Mouse (Mus musculus) myocyte (in vitro differentiated cells): ENCODE data around the gene Arntl. TPM values are rescaled to one million over a fixed set of nuclear protein-coding genes. Genes with fewer than 3 reads are reported as not detected.

Experiments used
- H3K27me3 ChIP-seq: one replicate; pipeline ENCODE4 v1.6.1; 2011; ENCODE audit not compliant: control insufficient read depth, insufficient read depth, insufficient read length
- H3K36me3 ChIP-seq: one replicate; pipeline ENCODE4 v1.6.1; 2011; ENCODE audit not compliant: control insufficient read depth, insufficient read depth
- H3K4me2 ChIP-seq: one replicate; pipeline ENCODE4 v1.6.1; 2011; ENCODE audit warnings: low read depth, control low read depth
- H3K4me3 ChIP-seq: one replicate; pipeline ENCODE4 v1.5.1; 2011; ENCODE audit warnings: mild to moderate bottlenecking, control low read depth, moderate library complexity
- H3K79me2 ChIP-seq: one replicate; pipeline ENCODE4 v1.6.1; 2011; ENCODE audit not compliant: control insufficient read depth, insufficient read depth
- H3ac ChIP-seq: one replicate; pipeline ENCODE4 v1.6.1; 2011; ENCODE audit not compliant: control insufficient read depth, insufficient read length
- CEBPB ChIP-seq: IDR thresholded peaks from 2 replicates; pipeline ENCODE4 v1.6.1; 2011; ENCODE audit warnings: mild to moderate bottlenecking, moderate library complexity; ENCODE audit not compliant: poor library complexity, insufficient read depth, severe bottlenecking
- E2F4 ChIP-seq: IDR thresholded peaks from one replicate; pipeline ENCODE4 v1.6.1; 2011; ENCODE audit warnings: mild to moderate bottlenecking, control low read depth, moderate library complexity; ENCODE audit not compliant: insufficient read depth
- MAX ChIP-seq: IDR thresholded peaks from one replicate; pipeline ENCODE4 v1.6.1; 2011; ENCODE audit warnings: low read depth, mild to moderate bottlenecking, control low read depth
- MYOD1 ChIP-seq, 3 experiments: IDR thresholded peaks; one replicate each; pipeline ENCODE4 v1.6.1; 2011; ENCODE audit warnings: control low read depth in 2 of 3, low read depth in 2 of 3, mild to moderate bottlenecking in 2 of 3, moderate library complexity in 1 of 3; ENCODE audit not compliant: insufficient read length in 2 of 3, control insufficient read depth in 1 of 3
- MYOG ChIP-seq, 3 experiments: IDR thresholded peaks; one replicate each; pipeline ENCODE4 v1.6.1; 2011; ENCODE audit warnings: control low read depth in 2 of 3, low read depth in 2 of 3, mild to moderate bottlenecking in 2 of 3; ENCODE audit not compliant: insufficient read length in 2 of 3, control insufficient read depth in 1 of 3, insufficient read depth in 1 of 3
- POLR2A ChIP-seq: IDR thresholded peaks from one replicate; pipeline ENCODE4 v1.6.1; 2011; ENCODE audit warnings: low read depth, mild to moderate bottlenecking, control low read depth, moderate library complexity; ENCODE audit not compliant: insufficient read length
- POLR2AphosphoS2 ChIP-seq: IDR thresholded peaks from one replicate; pipeline ENCODE4 v1.6.1; 2011; ENCODE audit warnings: low read depth, control low read depth; ENCODE audit not compliant: insufficient read length
- REST ChIP-seq: IDR thresholded peaks from one replicate; pipeline ENCODE4 v1.6.1; 2011; ENCODE audit warnings: mild to moderate bottlenecking, control low read depth, moderate library complexity; ENCODE audit not compliant: insufficient read depth, insufficient read length
- SRF ChIP-seq: IDR thresholded peaks from one replicate; pipeline ENCODE4 v1.6.1; 2011; ENCODE audit warnings: low read depth; ENCODE audit not compliant: control insufficient read depth, insufficient read length
- TCF12 ChIP-seq: IDR thresholded peaks from one replicate; pipeline ENCODE4 v1.6.1; 2011; ENCODE audit warnings: mild to moderate bottlenecking, control low read depth; ENCODE audit not compliant: poor library complexity, insufficient read depth, severe bottlenecking
- TCF3 ChIP-seq: IDR thresholded peaks from one replicate; pipeline ENCODE4 v1.6.1; 2011; ENCODE audit warnings: low read depth, control low read depth; ENCODE audit not compliant: insufficient read length
- USF1 ChIP-seq: IDR thresholded peaks from one replicate; pipeline ENCODE4 v1.6.1; 2011; ENCODE audit warnings: low read depth, mild to moderate bottlenecking, control low read depth, moderate library complexity
- polyA plus RNA-seq: library from polyadenylated mRNA; unstranded; fragments of >200 nt; fragmentation: generic; extraction: Trizol; gene quantifications from one replicate; pipeline ENCODE4 v1.2.1, GENCODE M21; 2012; ENCODE audit warnings: missing spikeins

Arntl gene
- polyA plus RNA-seq, 1 experiment, result 10.5 TPM

GRCm38 (mm10) chr7:113172425-113172824 lies 34.8 kb upstream of the Arntl start:
- Histone ChIP-seq H3K4me2 (peak overlapping the region; percentile 7), H3ac (no peak overlapping the region), H3K79me2 (no peaks in the 10 kb centered on the region), H3K4me3 (no peak overlapping the region), H3K27me3 (no peaks in the 10 kb centered on the region), H3K36me3 (no peaks in the 10 kb centered on the region)
- TF ChIP-seq CEBPB (no peak), E2F4 (no peak), POLR2A (no peak), TCF12 (no peak), SRF (no peak), REST (no peak), POLR2AphosphoS2 (no peak), MAX (no peak), MYOG (IDR thresholded peaks at IDR 0.05; ENCODE audit: control insufficient read depth in 1 of 3, insufficient read depth in 1 of 3, insufficient read length in 2 of 3, low read depth in 2 of 3) (no peak), USF1 (no peak), TCF3 (no peak), MYOD1 (IDR thresholded peaks at IDR 0.05; ENCODE audit: control insufficient read depth in 1 of 3, insufficient read length in 2 of 3, low read depth in 2 of 3) (no peak)

- Histone ChIP-seq H3K4me3 (no peak overlapping the region), H3K4me2 (no peak overlapping the region), H3K79me2 (no peaks in the 10 kb centered on the region), H3K36me3 (no peaks in the 10 kb centered on the region), H3ac (no peak overlapping the region), H3K27me3 (no peaks in the 10 kb centered on the region)
- TF ChIP-seq MYOD1 (IDR thresholded peaks at IDR 0.05; ENCODE audit: control insufficient read depth in 1 of 3, insufficient read length in 2 of 3, low read depth in 2 of 3) (no peak), MAX (no peak), TCF12 (no peak), E2F4 (no peak), USF1 (no peak), REST (no peak), SRF (no peak), MYOG (IDR thresholded peaks at IDR 0.05; ENCODE audit: control insufficient read depth in 1 of 3, insufficient read depth in 1 of 3, insufficient read length in 2 of 3, low read depth in 2 of 3) (no peak), CEBPB (no peak), POLR2AphosphoS2 (no peak), TCF3 (no peak), POLR2A (no peak)
Measured at GRCm38 (mm10) chr7:113175481-113175880, 31.8 kb upstream of the Arntl start.

- no peak overlapping the region for H3K4me3 ChIP-seq
- H3K27me3 ChIP-seq, result no peaks in the 10 kb centered on the region
- TF ChIP-seq MYOD1 (IDR thresholded peaks at IDR 0.05; ENCODE audit: control insufficient read depth in 1 of 3, insufficient read length in 2 of 3, low read depth in 2 of 3) (no peak), MAX (no peak), POLR2AphosphoS2 (no peak), MYOG (IDR thresholded peaks at IDR 0.05; ENCODE audit: control insufficient read depth in 1 of 3, insufficient read depth in 1 of 3, insufficient read length in 2 of 3, low read depth in 2 of 3) (no peak)
- H3K79me2 ChIP-seq, result no peaks in the 10 kb centered on the region
- H3K4me2 ChIP-seq, result no peak overlapping the region
- no peak overlapping the region for H3ac ChIP-seq
- no peaks in the 10 kb centered on the region for H3K36me3 ChIP-seq
Measured at GRCm38 (mm10) chr7:113178073-113178472, 29.2 kb upstream of the Arntl start.

- Histone ChIP-seq H3K36me3 (no peaks in the 10 kb centered on the region), H3K4me2 (no peak overlapping the region), H3K79me2 (no peaks in the 10 kb centered on the region), H3ac (no peak overlapping the region), H3K4me3 (no peak overlapping the region), H3K27me3 (no peaks in the 10 kb centered on the region)
- no peak for TF ChIP-seq SRF
- no peak for TF ChIP-seq CEBPB
- TF ChIP-seq MYOD1 (IDR thresholded peaks at IDR 0.05; ENCODE audit: control insufficient read depth in 1 of 3, insufficient read length in 2 of 3, low read depth in 2 of 3), result peak in 1 of 3 experiments; percentile 9
Measured at GRCm38 (mm10) chr7:113183787-113184186, 23.5 kb upstream of the Arntl start.

GRCm38 (mm10) chr7:113185056-113185455 lies 22.2 kb upstream of the Arntl start:
- H3K36me3 ChIP-seq, result no peaks in the 10 kb centered on the region
- peak overlapping the region; percentile 76 for H3K4me2 ChIP-seq
- no peak overlapping the region for H3K4me3 ChIP-seq
- no peaks in the 10 kb centered on the region for H3K79me2 ChIP-seq
- H3K27me3 ChIP-seq, result no peaks in the 10 kb centered on the region
- no peak overlapping the region for H3ac ChIP-seq
- TF ChIP-seq MYOD1 (IDR thresholded peaks at IDR 0.05; ENCODE audit: control insufficient read depth in 1 of 3, insufficient read length in 2 of 3, low read depth in 2 of 3) (peak in 1 of 3 experiments; percentile 45), USF1 (no peak), MYOG (IDR thresholded peaks at IDR 0.05; ENCODE audit: control insufficient read depth in 1 of 3, insufficient read depth in 1 of 3, insufficient read length in 2 of 3, low read depth in 2 of 3) (peak in 1 of 3 experiments; percentile 52)
